Mouse (Mus musculus): Measurements from ENCODE around the gene Tagln2.

DNA sequence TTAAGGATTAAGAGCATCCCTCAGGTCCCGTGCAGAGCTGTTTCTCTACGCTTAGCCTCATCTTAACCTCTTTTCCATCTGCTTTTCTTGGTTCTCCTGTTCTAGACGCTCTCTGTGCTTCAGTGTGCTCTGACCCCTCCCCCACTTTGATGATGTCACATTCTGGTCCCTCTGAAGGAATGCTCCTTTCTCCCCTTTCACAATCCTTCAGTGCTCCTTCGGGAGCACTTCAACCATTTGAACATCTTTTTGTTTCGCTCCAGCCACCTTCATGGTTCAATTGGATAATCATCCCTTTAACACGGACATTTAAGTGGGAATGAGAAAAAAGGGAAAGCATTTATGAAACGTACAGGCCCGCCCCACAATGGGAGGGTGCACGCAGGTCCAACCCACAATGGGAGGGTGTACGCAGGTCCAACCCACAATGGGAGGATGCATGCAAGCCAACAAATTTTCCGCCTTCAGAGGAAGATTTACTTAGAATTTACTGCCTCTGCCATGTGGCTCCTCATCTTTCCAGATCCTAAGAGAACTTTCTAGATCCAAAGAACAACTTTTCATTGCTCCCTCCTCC is 31.5 kb upstream of the Tagln2 start:
- TF ChIP-seq CTCF (IDR thresholded peaks at IDR 0.05; ENCODE audit: low read depth, low read length), result no peak
- TF ChIP-seq GATA2 (IDR thresholded peaks at IDR 0.05; ENCODE audit: borderline replicate concordance, low read depth, low read length), result no peak
- TF ChIP-seq GATA1 (IDR thresholded peaks at IDR 0.05; ENCODE audit: borderline replicate concordance, low read length), result no peak

Data from G1E (cell line).